Mouse (Mus musculus) thymus, postnatal 14 days (tissue): ENCODE measurements around the gene Selp.

Experiments
- DNase-seq: peaks from one replicate; pipeline ENCODE4 v3.0.0; 2021

The Selp gene

GRCm38 (mm10) chr1:164119892-164120776 is 5.1 kb downstream of the Selp start:
- no peak for DNase-seq

- DNase-seq: no peak
Observed at GRCm38 (mm10) chr1:164120777-164121158, 5.7 kb downstream of the Selp start.

- DNase-seq: no peak
Observed at GRCm38 (mm10) chr1:164123836-164124235, 8.8 kb downstream of the Selp start.

- DNase-seq: no peak
Observed at GRCm38 (mm10) chr1:164130013-164130412, 14.9 kb downstream of the Selp start.

- DNase-seq: no peak
Observed at GRCm38 (mm10) chr1:164132609-164133008, 17.5 kb downstream of the Selp start.

- no peak for DNase-seq
Observed at GRCm38 (mm10) chr1:164134101-164134500, 19.0 kb downstream of the Selp start.

- DNase-seq: peak; percentile 41
Observed at GRCm38 (mm10) chr1:164135360-164135759, 20.3 kb downstream of the Selp start.

- DNase-seq: peak; percentile 35
Observed at GRCm38 (mm10) chr1:164135960-164136359, 20.9 kb downstream of the Selp start.

GRCm38 (mm10) chr1:164136636-164137035 is 21.6 kb downstream of the Selp start:
- no peak for DNase-seq

GRCm38 (mm10) chr1:164138365-164139130 is 23.5 kb downstream of the Selp start:
- peak; percentile 89 for DNase-seq

- DNase-seq: no peak
Observed at GRCm38 (mm10) chr1:164139464-164139863, 24.4 kb downstream of the Selp start.

- DNase-seq: peak; percentile 59
Observed at GRCm38 (mm10) chr1:164149083-164149482, 34.0 kb downstream of the Selp start.

GRCm38 (mm10) chr1:164151387-164152088 is 36.5 kb downstream of the Selp start, which contains the start of gene F5:
F5 (plus strand) TSS chr1:164151838.
- no peak for DNase-seq

- DNase-seq: no peak
Observed at GRCm38 (mm10) chr1:164152836-164153235, 37.8 kb downstream of the Selp start.

GRCm38 (mm10) chr1:164154983-164155382 is 39.9 kb downstream of the Selp start:
- DNase-seq: no peak

GRCm38 (mm10) chr1:164158571-164158970 is 43.5 kb downstream of the Selp start:
- no peak for DNase-seq

- no peak for DNase-seq
Observed at GRCm38 (mm10) chr1:164159781-164160180, 44.7 kb downstream of the Selp start.

- DNase-seq: no peak
Observed at GRCm38 (mm10) chr1:164162745-164163144, 47.7 kb downstream of the Selp start.

GRCm38 (mm10) chr1:164168818-164169217 is 53.8 kb downstream of the Selp start:
- no peak for DNase-seq

- no peak for DNase-seq
Observed at GRCm38 (mm10) chr1:164170434-164170833, 55.4 kb downstream of the Selp start.

GRCm38 (mm10) chr1:164173145-164173544 is 58.1 kb downstream of the Selp start:
- no peak for DNase-seq

GRCm38 (mm10) chr1:164176856-164177255 is 61.8 kb downstream of the Selp start:
- no peak for DNase-seq

- no peak for DNase-seq
Observed at GRCm38 (mm10) chr1:164178429-164178828, 63.4 kb downstream of the Selp start.
